Mouse (Mus musculus) stomach, embryonic 14.5 days (tissue): ENCODE data around the gene Ap2b1. TPM values are rescaled to one million over a fixed set of nuclear protein-coding genes. Genes with fewer than 3 reads are reported as not detected.
"Not testable (repeated sequence)": the region's sequence is repeated elsewhere in the genome, so short reads cannot be mapped to it uniquely, and the experiment has no call there.

Experiments
- ATAC-seq: fragments of 200-750 bp; cut with Nextera tagmentation; 2 replicates; pipeline ENCODE4 v1.8.0; 2017; ENCODE audit warnings: low read depth, moderate TSS enrichment; ENCODE audit not compliant: insufficient number of reproducible peaks, insufficient read depth, low FRiP score
- H3K27ac ChIP-seq: fragments of 300-500 bp; sonication (generic); 2 replicates; pipeline ENCODE4 v1.5.1; 2014; ENCODE audit warnings: mild to moderate bottlenecking, low read length, moderate library complexity, mixed read lengths
- H3K27me3 ChIP-seq: fragments of 300-500 bp; sonication (generic); 2 replicates; pipeline ENCODE4 v1.6.1; 2014; ENCODE audit warnings: low read length, control low read depth, mixed read lengths; ENCODE audit not compliant: control insufficient read depth, insufficient read depth
- H3K36me3 ChIP-seq: fragments of 300-500 bp; sonication (generic); 2 replicates; pipeline ENCODE4 v1.6.1; 2014; ENCODE audit warnings: mild to moderate bottlenecking, control low read depth, low read length, moderate library complexity, mixed read lengths; ENCODE audit not compliant: control insufficient read depth, insufficient read depth
- H3K4me1 ChIP-seq: fragments of 300-500 bp; sonication (generic); 2 replicates; pipeline ENCODE4 v1.6.1; 2014; ENCODE audit warnings: low read length, control low read depth, mixed read lengths; ENCODE audit not compliant: control insufficient read depth, insufficient read depth
- H3K4me2 ChIP-seq: fragments of 300-500 bp; sonication (generic); replicated peaks from 2 replicates; pipeline ENCODE4 v1.6.1; 2014; ENCODE audit warnings: low read depth, low read length, control low read depth
- H3K4me3 ChIP-seq: fragments of 300-500 bp; sonication (generic); 2 replicates; pipeline ENCODE4 v1.5.1; 2014; ENCODE audit warnings: low read depth, low read length, control low read depth
- H3K9ac ChIP-seq: fragments of 300-500 bp; sonication (generic); replicated peaks from 2 replicates; pipeline ENCODE4 v1.6.1; 2014; ENCODE audit warnings: low read depth, mild to moderate bottlenecking, control low read depth, low read length, moderate library complexity, mixed read lengths
- H3K9me3 ChIP-seq: fragments of 300-500 bp; sonication (generic); 2 replicates; pipeline ENCODE4 v1.6.1; 2016; ENCODE audit warnings: low read depth, low read length, control low read depth; ENCODE audit not compliant: control insufficient read depth
- WGBS: fragments of 180-500 bp; shearing (Covaris S2); extraction: QIAGEN DNeasy Blood & Tissue Kit; methylation state at CpG from one replicate; pipeline ENCODE4 v1.1.7; 2014; 5-methylcytosine and 5-hydroxymethylcytosine counted together
- polyA plus RNA-seq: library from polyadenylated mRNA; unstranded; fragments of >200 nt; fragmentation: Nextera tagmentation; extraction: Ambion mirVana; gene quantifications from 2 replicates; pipeline ENCODE4 v1.2.1, GENCODE M21; 2014

The Ap2b1 gene
- 68.6 and 72.3 TPM in 2 replicates for polyA plus RNA-seq

DNA sequence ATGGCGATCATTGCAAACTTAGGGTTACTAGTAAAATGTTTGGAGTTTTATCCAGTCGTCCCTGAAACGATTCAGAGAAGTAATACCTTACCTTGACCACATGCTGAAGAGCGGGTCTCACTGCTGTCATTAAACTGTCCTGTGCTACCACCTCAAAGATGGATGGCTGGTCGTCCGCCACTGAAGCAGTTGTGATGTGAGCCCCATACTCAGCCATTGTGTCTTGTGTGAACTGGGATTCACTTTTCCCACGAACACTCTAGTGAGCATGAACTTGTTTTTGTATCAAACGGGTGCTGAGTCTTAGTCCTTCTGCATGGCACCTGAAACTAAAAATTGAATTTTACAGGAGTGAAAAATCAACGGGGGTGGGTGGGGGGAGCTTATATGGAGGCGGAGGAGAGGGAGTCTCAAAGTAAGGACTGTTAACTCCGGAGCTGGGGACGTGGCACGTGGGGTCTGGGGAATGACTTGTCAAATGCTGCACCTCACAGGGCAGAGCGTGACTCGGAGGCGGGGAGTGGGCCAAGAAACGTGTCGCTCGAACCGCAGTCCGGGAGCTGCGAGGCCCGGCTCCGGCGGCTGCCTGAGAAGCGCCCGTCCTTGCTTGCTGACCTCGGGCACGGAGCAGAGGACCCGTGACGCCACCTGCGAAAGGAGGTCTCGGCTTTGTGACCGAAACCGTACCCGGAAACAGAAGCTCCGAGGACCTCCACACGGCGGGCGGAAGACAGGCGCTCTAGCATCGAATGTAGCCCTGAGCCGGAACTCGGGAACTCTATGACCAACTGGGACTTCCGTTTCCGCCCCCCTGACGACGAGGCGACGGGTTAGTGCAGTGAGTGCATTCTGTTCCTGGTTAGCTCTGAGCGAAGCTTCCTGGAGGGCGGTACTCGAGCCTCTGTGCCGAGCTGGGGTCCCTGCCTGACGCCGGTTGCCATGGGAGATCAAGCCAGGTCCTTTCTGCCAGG, at the start of gene Ap2b1:
TSS of gene Ap2b1 (plus strand) at position 800 of the 971 bp plus-strand sequence.
- Histone ChIP-seq H3K4me3 (peak within 1 kb of the TSS; percentile 72), H3K27me3 (no peaks in the 10 kb centered on the region), H3K27ac (peak within 1 kb of the TSS; percentile 92), H3K9me3 (no peaks in the 10 kb centered on the region), H3K9ac (peak within 1 kb of the TSS; percentile 73), H3K4me2 (peak within 1 kb of the TSS; percentile 84), H3K4me1 (peaks cover 11% of the 10 kb centered on the region; the same call in 1 of the 2 replicates), H3K36me3 (peaks cover 11% of the 10 kb centered on the region)
- 2% methylated on average over 56 of the region's 56 CpGs for WGBS
- ATAC-seq = peak; percentile 92

DNA sequence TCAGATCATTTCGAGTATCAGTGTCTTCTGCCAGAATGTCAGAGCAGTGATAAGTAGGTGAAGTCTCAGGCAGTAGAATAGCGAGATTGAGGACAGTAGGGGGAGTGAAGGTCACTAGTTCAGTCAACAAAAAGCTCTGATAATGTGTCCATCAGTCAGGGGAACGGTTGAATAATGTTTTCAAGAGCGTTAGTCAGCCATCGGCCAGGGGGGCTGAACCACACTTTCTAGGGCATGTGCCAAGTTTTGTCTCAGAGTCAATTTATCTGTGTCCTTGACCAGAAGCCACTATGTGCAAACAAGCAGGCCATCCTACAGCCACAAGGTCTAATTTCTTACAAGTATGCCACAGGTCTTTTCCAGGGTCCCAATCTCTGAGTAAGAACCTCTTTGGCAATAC, 41.6 kb upstream of the Ap2b1 start:
- H3K4me3 ChIP-seq, H3K36me3 ChIP-seq, H3K27me3 ChIP-seq, ATAC-seq, H3K9me3 ChIP-seq, H3K4me2 ChIP-seq, H3K4me1 ChIP-seq, H3K9ac ChIP-seq, H3K27ac ChIP-seq: not testable (repeated sequence)
- 33% methylated on average over 5 of the region's 5 CpGs for WGBS

DNA sequence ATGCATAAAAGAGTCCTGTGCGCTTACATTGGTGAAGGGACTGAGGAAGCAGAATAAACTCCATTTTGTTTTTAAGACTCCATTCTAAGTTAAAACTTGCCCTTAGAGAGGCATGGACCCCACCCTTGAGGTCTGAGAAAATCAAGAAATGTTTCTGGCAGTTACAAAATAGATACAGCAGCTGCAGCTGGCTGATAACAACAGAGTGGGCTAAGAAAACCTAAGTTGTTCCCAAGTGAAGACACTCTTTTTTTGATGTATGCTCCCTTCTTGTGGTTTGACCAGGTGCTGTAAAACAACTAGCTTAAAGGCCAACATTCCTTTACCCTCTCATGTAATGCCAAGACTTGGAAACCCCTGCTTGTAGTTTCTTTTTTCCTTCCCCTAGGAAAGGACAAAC, 36.2 kb upstream of the Ap2b1 start:
- no peaks in the 10 kb centered on the region for H3K27me3 ChIP-seq
- no peak overlapping the region for H3K27ac ChIP-seq
- WGBS = 95% methylated on average over 1 of the region's 1 CpGs
- ATAC-seq = no peak
- no peak overlapping the region for H3K4me3 ChIP-seq
- H3K4me1 ChIP-seq = no peaks in the 10 kb centered on the region
- no peaks in the 10 kb centered on the region for H3K36me3 ChIP-seq
- no peaks in the 10 kb centered on the region for H3K9me3 ChIP-seq
- no peak overlapping the region for H3K4me2 ChIP-seq
- no peak overlapping the region for H3K9ac ChIP-seq

DNA sequence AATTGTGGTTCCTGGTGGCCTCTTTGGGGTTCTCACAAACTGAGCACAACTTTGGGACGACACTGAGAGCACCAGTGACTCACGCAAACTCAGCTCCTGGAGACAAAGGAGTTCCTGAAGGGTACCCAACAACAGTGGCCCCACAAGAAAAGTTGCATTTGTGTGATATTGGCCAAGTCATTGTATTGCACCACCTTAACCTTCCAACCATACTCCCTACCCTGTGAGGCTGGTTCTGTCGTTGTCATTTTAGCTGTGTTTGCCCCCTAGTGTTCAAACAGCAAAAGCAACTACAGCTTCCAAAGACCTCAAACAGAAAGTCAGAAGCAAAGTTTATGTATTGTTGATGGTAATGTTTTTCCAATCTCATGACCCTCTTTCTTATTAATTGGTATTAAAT, 35.7 kb upstream of the Ap2b1 start:
- Histone ChIP-seq H3K27ac (no peak overlapping the region), H3K9me3 (no peaks in the 10 kb centered on the region), H3K4me3 (no peak overlapping the region), H3K27me3 (no peaks in the 10 kb centered on the region), H3K36me3 (no peaks in the 10 kb centered on the region), H3K4me2 (no peak overlapping the region), H3K4me1 (no peaks in the 10 kb centered on the region), H3K9ac (no peak overlapping the region)
- no peak for ATAC-seq
- WGBS = 60% methylated on average over 3 of the region's 3 CpGs

DNA sequence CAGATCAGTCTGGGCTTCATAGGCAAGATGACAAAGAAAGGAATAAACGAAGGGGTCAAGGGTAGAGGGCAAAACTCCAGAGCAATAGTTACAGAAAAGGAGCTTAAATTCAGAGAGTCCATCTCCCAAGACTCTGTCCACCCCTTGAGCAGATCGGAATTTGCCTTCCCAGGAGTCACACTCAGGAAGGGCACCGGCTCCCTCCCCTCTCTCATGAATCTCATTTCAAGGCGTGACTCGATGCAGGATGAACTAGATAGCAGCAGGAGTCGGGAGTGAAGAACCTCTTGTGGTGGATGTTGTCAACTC, 28.0 kb upstream of the Ap2b1 start:
- 2% methylated on average over 6 of the region's 6 CpGs for WGBS
- peak overlapping the region; percentile 33 for H3K4me3 ChIP-seq
- H3K27me3 ChIP-seq = no peaks in the 10 kb centered on the region
- peak overlapping the region; percentile 53 for H3K4me2 ChIP-seq
- H3K9me3 ChIP-seq = no peaks in the 10 kb centered on the region
- H3K27ac ChIP-seq = no peak overlapping the region
- ATAC-seq = peak; percentile 60; the same call in 1 of the 2 replicates
- no peak overlapping the region for H3K9ac ChIP-seq
- H3K36me3 ChIP-seq = no peaks in the 10 kb centered on the region
- no peaks in the 10 kb centered on the region for H3K4me1 ChIP-seq

DNA sequence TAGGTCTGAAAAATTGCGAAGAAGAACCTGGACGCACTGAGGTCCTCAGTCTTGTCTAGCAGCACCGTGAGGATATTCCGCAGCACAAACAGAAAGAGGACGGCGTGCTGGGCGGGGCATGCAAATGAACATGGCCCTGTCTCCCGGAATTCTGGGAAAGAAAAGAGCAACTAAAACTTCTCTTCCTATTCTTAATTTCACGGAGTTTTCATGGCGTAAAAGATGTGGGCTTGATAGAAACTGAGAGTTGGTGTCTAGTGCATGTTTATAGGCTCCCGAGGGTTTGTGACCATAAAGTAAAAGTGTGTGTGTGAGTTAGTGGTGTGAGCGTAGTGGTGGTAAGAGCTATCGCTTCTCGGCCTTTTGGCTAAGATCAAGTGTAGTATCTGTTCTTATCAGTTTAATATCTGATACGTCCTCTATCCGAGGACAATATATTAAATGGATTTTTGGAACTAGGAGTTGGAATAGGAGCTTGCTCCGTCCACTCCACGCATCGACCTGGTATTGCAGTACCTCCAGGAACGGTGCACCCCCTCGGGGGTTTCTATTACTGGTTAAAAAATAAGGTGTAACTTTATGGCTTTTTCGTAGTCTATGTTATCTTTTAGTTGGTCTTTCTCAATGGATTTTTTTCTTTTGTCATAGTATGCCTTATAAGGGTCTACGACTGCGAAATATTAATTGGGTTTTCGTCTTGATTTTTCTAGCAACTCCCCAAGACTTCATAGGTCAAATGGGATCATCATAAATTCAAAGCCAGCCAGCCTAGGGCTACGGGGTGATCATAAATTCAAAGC, 27.5 kb upstream of the Ap2b1 start:
- ATAC-seq = peak; percentile 87
- no peaks in the 10 kb centered on the region for H3K9me3 ChIP-seq
- H3K36me3 ChIP-seq = no peaks in the 10 kb centered on the region
- H3K4me1 ChIP-seq = no peaks in the 10 kb centered on the region
- H3K27me3 ChIP-seq = no peaks in the 10 kb centered on the region
- WGBS = under 1% methylated on average over 26 of the region's 26 CpGs
- no peak overlapping the region for H3K9ac ChIP-seq
- peak overlapping the region; percentile 53 for H3K4me2 ChIP-seq
- peak overlapping the region; percentile 33 for H3K4me3 ChIP-seq
- H3K27ac ChIP-seq = peak overlapping the region; percentile 68; the same call in 1 of the 2 replicates

DNA sequence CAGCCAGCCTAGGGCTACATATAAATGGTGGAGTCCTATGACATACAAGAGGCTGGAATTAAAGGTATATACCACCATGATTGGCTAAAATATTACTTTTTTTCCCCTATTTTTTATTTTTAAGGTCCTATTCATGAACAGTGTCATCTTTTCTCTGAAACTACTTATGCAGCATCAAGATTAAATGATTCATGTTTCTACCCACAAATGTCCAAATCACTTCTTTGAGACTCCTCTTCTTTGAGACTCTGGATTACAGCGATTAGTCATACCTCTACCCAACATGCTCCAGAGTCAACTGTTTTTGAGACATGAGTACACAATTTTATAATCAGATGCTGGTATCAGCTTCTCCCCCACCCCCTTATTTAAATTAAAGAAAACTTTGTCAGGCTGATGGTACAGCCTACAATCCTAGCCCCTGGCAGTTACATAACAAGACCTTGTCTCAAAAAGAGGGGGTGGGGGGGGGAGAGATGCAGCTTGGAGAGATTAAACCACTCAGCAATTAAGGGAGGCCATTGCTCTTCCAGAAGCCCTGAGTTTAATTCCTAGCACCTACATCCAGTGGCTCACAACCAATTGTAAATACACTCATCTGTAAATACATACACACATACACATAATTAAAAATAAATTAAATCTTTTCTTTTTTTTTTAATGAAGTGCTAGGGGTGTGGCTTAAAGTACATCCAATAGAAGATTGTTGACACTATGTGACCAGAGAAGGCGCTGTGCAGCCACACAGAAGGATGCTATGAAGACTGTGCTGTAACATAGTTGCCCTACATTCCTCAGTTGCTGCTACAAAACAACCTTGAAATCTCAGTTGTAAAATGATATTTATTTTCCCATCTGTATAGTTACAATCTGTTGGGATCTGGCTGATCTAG, 26.6 kb upstream of the Ap2b1 start:
- no peak overlapping the region for H3K4me2 ChIP-seq
- WGBS = 12% methylated on average over 2 of the region's 2 CpGs

DNA sequence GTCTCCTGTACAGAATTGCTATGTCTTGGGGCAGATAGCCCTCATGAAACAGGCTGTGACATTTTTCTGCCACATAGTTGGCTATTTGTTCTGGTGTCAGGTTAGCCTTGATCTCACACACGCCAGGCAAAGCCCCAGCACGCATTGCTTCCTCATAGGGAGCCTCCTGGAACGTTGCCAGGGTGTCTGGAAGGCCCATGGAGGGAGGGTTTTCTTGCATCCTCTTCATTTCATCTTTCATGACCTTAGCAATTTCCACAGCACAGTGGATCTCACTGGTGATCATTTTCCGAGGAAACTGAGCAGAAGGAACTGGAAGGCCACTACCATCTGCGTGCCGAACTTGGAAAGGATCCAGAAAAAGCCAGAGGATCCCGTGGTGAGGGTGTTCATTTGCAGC, 22.6 kb upstream of the Ap2b1 start:
- Histone ChIP-seq H3K4me1 (no peaks in the 10 kb centered on the region), H3K36me3 (no peaks in the 10 kb centered on the region), H3K9ac (no peak overlapping the region), H3K27ac (no peak overlapping the region), H3K4me3 (no peak overlapping the region), H3K27me3 (no peaks in the 10 kb centered on the region), H3K4me2 (no peak overlapping the region), H3K9me3 (no peaks in the 10 kb centered on the region)
- ATAC-seq = no peak
- 57% methylated on average over 7 of the region's 7 CpGs for WGBS

More for the DNA sequence above, 26.6 kb upstream of the Ap2b1 start:
- no peaks in the 10 kb centered on the region for H3K27me3 ChIP-seq
- H3K9me3 ChIP-seq = no peaks in the 10 kb centered on the region
- no peak for ATAC-seq
- H3K4me3 ChIP-seq = no peak overlapping the region
- H3K36me3 ChIP-seq = no peaks in the 10 kb centered on the region
- H3K9ac ChIP-seq = no peak overlapping the region
- H3K4me1 ChIP-seq = no peaks in the 10 kb centered on the region
- no peak overlapping the region for H3K27ac ChIP-seq
